Mouse (Mus musculus): ENCODE results near the gene Kcnip1. TPM values are rescaled to one million over a fixed set of nuclear protein-coding genes. Genes with fewer than 3 reads are reported as not detected.

Gene Kcnip1
- polyA plus RNA-seq, 1 experiment from 2014 or later: 130 TPM

DNA sequence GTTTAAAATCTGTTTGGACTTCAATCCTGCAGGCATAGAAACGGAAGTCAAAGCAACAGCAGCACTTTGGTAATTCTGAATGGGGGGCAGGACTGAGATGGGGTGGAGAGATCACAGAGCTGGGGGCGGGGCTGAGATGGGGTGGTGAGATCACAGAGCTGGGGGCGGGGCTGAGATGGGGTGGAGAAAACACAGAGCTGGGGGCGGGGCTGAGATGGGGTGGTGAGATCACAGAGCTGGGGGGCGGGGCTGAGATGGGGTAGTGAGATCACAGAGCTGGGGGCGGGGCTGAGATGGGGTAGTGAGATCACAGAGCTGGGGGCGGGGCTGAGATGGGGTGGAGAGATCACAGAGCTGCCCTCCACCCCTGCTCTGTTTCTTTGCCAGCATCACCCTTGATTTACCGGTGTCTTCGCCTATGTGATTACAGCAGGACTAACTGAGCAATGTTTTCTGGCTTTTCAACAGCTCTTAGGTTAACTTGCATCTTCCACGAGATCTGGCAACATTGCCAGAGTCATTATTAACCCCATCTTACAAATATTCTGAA lies 61.0 kb downstream of the Kcnip1 start:
- H3K27ac ChIP-seq (replicated peaks): no peak overlapping the region
- no peaks in the 10 kb centered on the region for H3K9me3 ChIP-seq
- 23% methylated on average over 8 of the region's 10 CpGs for WGBS
- H3K9ac ChIP-seq: no peak overlapping the region
- no peak overlapping the region for H3K4me3 ChIP-seq
- H3K36me3 ChIP-seq: no peaks in the 10 kb centered on the region
- H3K27me3 ChIP-seq: no peaks in the 10 kb centered on the region
- ATAC-seq (ENCODE audit: low FRiP score, low read depth): no peak
- no peak overlapping the region for H3K4me2 ChIP-seq
- peaks cover 5% of the 10 kb centered on the region; the same call in 1 of the 2 replicates for H3K4me1 ChIP-seq (replicated peaks)

DNA sequence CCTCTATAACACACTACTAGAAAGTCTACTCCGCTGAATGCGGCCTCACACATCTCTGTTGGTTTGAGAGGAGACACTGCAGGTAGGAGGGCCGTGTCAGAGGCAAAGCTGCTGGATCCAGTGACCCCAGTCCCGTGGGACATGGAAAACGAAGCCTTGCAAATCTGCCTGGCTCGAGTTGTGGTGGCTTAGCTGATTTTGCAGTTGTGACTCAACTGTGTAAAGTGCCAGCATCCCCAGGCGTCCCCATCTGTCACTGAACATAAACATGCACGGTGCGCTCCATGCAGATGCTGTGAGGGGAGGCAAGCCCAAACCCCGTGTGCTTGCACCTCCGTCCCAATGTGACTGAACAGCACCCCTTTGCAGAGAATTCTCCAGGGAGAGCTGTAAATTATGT lies 63.5 kb downstream of the Kcnip1 start:
- Histone ChIP-seq H3K27ac (replicated peaks) (no peak overlapping the region), H3K4me2 (no peak overlapping the region), H3K4me3 (no peak overlapping the region), H3K4me1 (replicated peaks) (peaks cover 16% of the 10 kb centered on the region), H3K9me3 (no peaks in the 10 kb centered on the region), H3K36me3 (no peaks in the 10 kb centered on the region), H3K9ac (no peak overlapping the region), H3K27me3 (no peaks in the 10 kb centered on the region)
- ATAC-seq (ENCODE audit: low FRiP score, low read depth): no peak
- 61% methylated on average over 11 of the region's 11 CpGs for WGBS

DNA sequence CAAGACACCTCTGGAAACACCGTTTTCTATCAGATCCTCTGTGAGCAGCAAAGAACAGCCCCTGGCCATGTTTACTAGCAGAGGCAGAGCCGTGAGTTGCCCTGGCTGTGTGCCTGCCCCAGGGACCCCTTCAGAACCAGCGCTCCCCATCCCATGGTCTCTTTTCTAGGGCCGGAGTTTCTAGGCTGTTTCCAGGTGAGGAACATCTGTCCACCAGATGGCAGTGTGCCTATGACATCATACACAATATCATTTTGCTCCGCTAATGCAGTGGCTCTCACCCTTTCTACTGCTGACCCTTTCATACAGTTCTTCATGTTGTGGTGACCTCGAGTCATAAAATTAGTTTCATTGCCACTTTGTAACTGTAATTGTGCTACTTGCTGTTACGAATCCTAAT lies 64.3 kb downstream of the Kcnip1 start:
- no peak overlapping the region for H3K9ac ChIP-seq
- H3K27me3 ChIP-seq: no peaks in the 10 kb centered on the region
- peaks cover 16% of the 10 kb centered on the region for H3K4me1 ChIP-seq (replicated peaks)
- 45% methylated on average over 7 of the region's 7 CpGs for WGBS
- no peaks in the 10 kb centered on the region for H3K9me3 ChIP-seq
- no peak overlapping the region for H3K4me2 ChIP-seq
- H3K36me3 ChIP-seq: no peaks in the 10 kb centered on the region
- H3K27ac ChIP-seq (replicated peaks): no peak overlapping the region
- H3K4me3 ChIP-seq: no peak overlapping the region
- ATAC-seq (ENCODE audit: low FRiP score, low read depth): peak; percentile 29; the same call in 1 of the 2 replicates

DNA sequence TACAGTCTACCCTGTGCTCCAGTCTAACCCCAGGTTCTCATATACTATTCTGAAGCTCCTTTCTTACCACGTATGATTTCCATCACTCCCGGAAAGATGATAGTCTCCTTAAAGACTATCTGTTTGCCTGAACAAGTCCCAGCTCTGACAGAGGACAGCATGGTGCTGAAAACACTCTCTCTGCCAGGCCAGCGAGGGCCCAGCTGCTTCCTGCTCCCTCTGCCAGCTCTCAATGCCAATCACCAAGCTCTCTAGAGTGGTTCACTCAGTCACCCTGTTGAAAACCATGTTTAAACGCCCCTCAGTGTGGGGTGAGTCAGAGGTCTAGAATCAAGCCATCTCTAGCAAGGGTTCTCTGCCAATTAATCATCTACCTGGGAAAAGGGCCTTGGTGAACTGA lies 65.1 kb downstream of the Kcnip1 start:
- Histone ChIP-seq H3K27me3 (no peaks in the 10 kb centered on the region), H3K4me1 (replicated peaks) (peaks cover 16% of the 10 kb centered on the region), H3K4me2 (no peak overlapping the region), H3K36me3 (no peaks in the 10 kb centered on the region), H3K9ac (no peak overlapping the region), H3K27ac (replicated peaks) (no peak overlapping the region), H3K9me3 (no peaks in the 10 kb centered on the region), H3K4me3 (no peak overlapping the region)
- 70% methylated on average over 4 of the region's 4 CpGs for WGBS
- 0 out of 2 replicates have a peak, but pooled peaks have one; percentile 20 for ATAC-seq (ENCODE audit: low FRiP score, low read depth)

DNA sequence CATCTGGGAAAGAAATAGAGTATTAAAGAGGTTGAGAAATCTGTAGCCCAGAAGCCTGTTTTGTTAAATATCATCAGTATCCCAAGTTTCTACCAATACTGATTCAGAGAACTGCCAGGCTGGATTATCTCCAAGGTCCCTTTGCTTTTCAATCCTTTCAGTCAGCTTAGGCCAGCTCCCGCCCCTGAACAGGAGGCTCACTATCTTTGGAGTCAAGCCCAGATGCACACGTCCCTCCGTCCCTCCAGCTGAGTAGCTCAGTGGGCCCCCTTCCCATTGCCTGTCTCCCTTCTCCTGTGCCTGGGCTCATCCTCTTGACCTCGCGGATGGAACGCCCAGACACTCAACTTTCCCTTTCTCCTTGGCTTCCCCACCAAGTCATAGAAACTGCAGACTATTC lies 65.6 kb downstream of the Kcnip1 start:
- peaks cover 16% of the 10 kb centered on the region for H3K4me1 ChIP-seq (replicated peaks)
- no peak overlapping the region for H3K4me2 ChIP-seq

DNA sequence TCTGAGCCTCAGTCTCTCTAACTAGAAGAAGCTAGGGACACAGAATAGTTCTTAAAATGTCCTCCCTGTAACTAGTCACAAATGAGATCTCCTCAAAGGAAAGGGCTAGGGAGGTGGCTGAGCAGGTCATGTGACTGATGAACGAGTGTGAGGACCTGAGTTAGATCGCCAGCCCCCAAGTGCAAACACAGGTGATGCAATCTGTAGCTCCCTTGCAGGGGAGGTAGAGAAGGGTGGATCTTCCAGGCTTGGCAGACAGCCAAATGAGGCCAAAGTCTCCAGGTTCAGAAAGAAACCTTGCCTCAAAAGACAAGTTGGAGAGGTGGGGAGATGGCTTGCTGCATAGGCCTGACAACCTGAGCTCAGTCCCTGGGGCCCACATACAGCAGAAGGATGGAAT lies 66.4 kb downstream of the Kcnip1 start:
- H3K4me1 ChIP-seq (replicated peaks): peaks cover 16% of the 10 kb centered on the region
- H3K4me3 ChIP-seq: no peak overlapping the region
- H3K9me3 ChIP-seq: no peaks in the 10 kb centered on the region
- no peaks in the 10 kb centered on the region for H3K27me3 ChIP-seq
- no peak for ATAC-seq (ENCODE audit: low FRiP score, low read depth)
- H3K4me2 ChIP-seq: no peak overlapping the region
- WGBS: 70% methylated on average over 2 of the region's 2 CpGs
- H3K27ac ChIP-seq (replicated peaks): no peak overlapping the region
- H3K36me3 ChIP-seq: no peaks in the 10 kb centered on the region
- no peak overlapping the region for H3K9ac ChIP-seq

More for the DNA sequence above, 65.6 kb downstream of the Kcnip1 start:
- H3K27ac ChIP-seq (replicated peaks): no peak overlapping the region
- 57% methylated on average over 6 of the region's 6 CpGs for WGBS
- no peaks in the 10 kb centered on the region for H3K9me3 ChIP-seq
- no peak for ATAC-seq (ENCODE audit: low FRiP score, low read depth)
- no peaks in the 10 kb centered on the region for H3K36me3 ChIP-seq
- no peak overlapping the region for H3K4me3 ChIP-seq
- H3K9ac ChIP-seq: no peak overlapping the region
- no peaks in the 10 kb centered on the region for H3K27me3 ChIP-seq

DNA sequence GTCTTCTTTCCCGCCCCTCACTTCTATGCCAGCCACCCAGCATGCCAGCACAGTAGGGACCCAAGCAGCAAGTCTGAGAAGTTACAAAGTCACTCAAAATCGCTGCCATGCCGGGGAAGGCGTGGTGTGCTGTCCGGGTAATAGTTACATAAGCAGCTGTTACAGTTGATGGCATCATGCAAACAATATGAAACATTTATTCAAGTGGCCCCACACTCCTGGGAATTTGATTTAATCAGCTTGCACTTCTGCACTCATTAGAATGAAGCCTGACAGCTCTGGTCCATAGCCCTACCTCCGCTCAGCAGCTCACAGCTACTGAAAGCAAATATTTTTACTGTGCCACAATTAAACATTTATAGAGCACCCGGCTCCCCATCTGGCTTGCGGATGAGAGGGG lies 67.2 kb downstream of the Kcnip1 start:
- Histone ChIP-seq H3K4me3 (no peak overlapping the region), H3K27me3 (no peaks in the 10 kb centered on the region), H3K4me2 (no peak overlapping the region), H3K4me1 (replicated peaks) (peaks cover 16% of the 10 kb centered on the region), H3K9ac (no peak overlapping the region), H3K9me3 (no peaks in the 10 kb centered on the region), H3K27ac (replicated peaks) (no peak overlapping the region), H3K36me3 (no peaks in the 10 kb centered on the region)
- 52% methylated on average over 8 of the region's 8 CpGs for WGBS
- ATAC-seq (ENCODE audit: low FRiP score, low read depth): no peak

DNA sequence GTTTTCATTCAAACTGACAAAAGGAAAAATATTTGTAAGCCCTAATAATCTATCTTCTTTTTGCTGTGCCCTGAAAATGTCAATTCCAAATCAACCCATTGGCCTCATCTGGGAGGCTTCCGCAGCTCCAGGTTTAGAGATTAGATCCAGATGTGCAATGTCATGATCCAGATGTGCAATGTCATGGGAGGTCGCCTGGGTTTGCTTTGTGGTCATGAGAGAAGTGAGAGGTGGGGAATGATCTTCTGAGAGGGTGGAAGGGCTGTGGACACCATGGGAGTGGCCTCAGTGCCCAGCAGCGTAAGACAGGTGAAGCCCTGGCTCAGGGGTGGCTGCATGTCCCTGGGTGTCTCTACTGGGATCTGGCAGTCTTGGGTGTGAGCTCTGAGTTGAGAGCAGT lies 69.9 kb downstream of the Kcnip1 start:
- Histone ChIP-seq H3K4me3 (no peak overlapping the region), H3K4me1 (replicated peaks) (peaks cover 13% of the 10 kb centered on the region), H3K9ac (no peak overlapping the region), H3K36me3 (no peaks in the 10 kb centered on the region), H3K9me3 (no peaks in the 10 kb centered on the region), H3K27ac (replicated peaks) (no peak overlapping the region), H3K27me3 (peaks cover 3% of the 10 kb centered on the region; the same call in 1 of the 2 replicates), H3K4me2 (no peak overlapping the region)
- whole genome bisulfite sequencing: 71% methylated on average over 3 of the region's 3 CpGs
- ATAC-seq (ENCODE audit: low FRiP score, low read depth): no peak

DNA sequence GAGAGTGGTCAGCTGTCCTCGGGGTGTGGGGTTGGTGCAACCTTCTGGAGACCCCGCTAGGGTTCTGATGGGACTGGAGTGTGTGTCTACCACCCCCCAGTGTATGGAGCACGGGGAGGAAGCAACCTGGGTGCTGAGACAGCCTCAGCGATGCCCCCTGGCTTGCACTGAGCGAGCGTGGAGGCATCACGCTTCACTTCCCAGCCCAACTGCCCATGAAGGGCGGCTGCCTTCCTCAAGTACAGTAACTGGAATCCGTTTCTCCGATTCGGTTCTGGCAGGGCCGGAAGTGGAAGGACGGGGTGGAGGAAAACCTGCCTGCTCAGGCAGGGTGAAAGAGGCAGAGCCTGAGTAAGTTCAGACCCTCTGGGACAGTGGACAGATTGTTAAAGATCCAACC lies 71.5 kb downstream of the Kcnip1 start:
- Histone ChIP-seq H3K4me1 (replicated peaks) (peaks cover 9% of the 10 kb centered on the region), H3K4me2 (no peak overlapping the region), H3K9ac (no peak overlapping the region), H3K4me3 (no peak overlapping the region), H3K36me3 (no peaks in the 10 kb centered on the region), H3K27ac (replicated peaks) (no peak overlapping the region), H3K27me3 (peaks cover 3% of the 10 kb centered on the region; the same call in 1 of the 2 replicates), H3K9me3 (no peaks in the 10 kb centered on the region)
- ATAC-seq (ENCODE audit: low FRiP score, low read depth): no peak
- WGBS: 64% methylated on average over 13 of the region's 13 CpGs

DNA sequence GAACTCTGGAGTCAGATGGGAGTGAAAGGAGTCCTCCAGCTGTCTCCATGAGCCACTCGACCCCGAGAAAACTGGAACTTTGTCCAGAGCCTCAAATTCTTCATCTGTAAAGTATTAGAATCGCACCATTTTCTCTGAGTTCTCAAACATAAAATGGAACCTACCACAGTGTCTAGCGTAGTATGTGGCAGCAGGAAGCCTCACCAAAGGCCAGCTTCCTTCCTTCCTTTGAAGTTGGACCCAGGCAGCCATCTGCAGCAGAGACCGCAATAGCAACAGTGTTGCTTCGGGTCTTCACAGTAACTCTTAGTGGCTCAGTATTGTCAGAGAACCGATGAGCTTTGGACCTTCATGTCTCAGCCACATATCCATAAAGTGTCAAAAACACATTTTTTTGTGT lies 73.1 kb downstream of the Kcnip1 start:
- H3K27me3 ChIP-seq: peaks cover 3% of the 10 kb centered on the region; the same call in 1 of the 2 replicates
- H3K4me2 ChIP-seq: no peak overlapping the region
- WGBS: 82% methylated on average over 7 of the region's 7 CpGs
- H3K9me3 ChIP-seq: no peaks in the 10 kb centered on the region
- H3K36me3 ChIP-seq: no peaks in the 10 kb centered on the region
- no peak overlapping the region for H3K4me3 ChIP-seq
- no peak for ATAC-seq (ENCODE audit: low FRiP score, low read depth)
- H3K27ac ChIP-seq (replicated peaks): no peak overlapping the region
- H3K4me1 ChIP-seq (replicated peaks): no peaks in the 10 kb centered on the region; the same call in 1 of the 2 replicates
- H3K9ac ChIP-seq: no peak overlapping the region

DNA sequence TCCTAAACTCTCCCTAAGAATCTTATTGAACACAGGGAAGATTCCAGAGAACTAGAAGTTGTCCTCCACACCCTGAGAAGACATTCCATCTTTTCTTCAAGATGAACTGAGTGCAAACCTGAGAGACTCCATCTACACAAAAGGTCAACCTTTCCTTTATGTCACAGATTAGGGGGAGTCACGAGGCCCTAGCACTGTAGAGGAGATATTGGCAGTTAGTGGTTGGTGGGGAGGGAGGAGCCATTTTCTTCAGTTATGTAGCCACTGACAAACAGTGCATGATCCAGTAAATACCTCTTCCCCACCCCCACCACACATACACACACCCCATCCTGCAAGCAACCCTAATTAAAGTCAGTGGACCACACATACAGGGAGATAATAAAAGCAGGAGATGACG lies 74.5 kb downstream of the Kcnip1 start:
- no peak for ATAC-seq (ENCODE audit: low FRiP score, low read depth)

DNA sequence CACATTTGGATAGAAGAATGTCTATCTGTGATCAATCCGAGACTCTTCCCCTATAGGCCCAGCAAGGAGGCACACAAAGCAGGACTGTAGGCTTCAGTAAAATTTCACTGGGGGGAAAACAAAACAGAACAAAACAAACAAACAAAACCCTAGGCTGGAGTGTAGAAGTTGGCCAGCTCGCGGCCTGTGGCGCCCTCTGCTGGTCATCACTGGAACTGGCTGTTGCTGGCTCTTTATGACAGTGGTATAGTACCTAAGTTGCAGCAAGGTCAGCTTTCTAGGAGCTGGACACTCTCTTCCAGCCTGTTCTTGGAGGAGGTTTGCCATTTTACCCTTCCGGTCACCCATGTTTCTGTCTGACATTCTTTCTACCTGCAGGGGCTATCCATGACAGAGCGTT lies 75.4 kb downstream of the Kcnip1 start:
- no peaks in the 10 kb centered on the region for H3K36me3 ChIP-seq
- no peak overlapping the region for H3K9ac ChIP-seq
- 27% methylated on average over 6 of the region's 6 CpGs for WGBS
- H3K27me3 ChIP-seq: peaks cover 3% of the 10 kb centered on the region; the same call in 1 of the 2 replicates
- H3K4me3 ChIP-seq: no peak overlapping the region
- peak; percentile 73; the same call in 1 of the 2 replicates for ATAC-seq (ENCODE audit: low FRiP score, low read depth)
- H3K4me2 ChIP-seq: no peak overlapping the region
- H3K9me3 ChIP-seq: no peaks in the 10 kb centered on the region
- H3K4me1 ChIP-seq (replicated peaks): peaks cover 10% of the 10 kb centered on the region
- H3K27ac ChIP-seq (replicated peaks): no peak overlapping the region

More for the DNA sequence above, 74.5 kb downstream of the Kcnip1 start:
- Histone ChIP-seq H3K27ac (replicated peaks) (no peak overlapping the region), H3K4me1 (replicated peaks) (peaks cover 6% of the 10 kb centered on the region; the same call in 1 of the 2 replicates), H3K9me3 (no peaks in the 10 kb centered on the region), H3K4me2 (no peak overlapping the region), H3K36me3 (no peaks in the 10 kb centered on the region), H3K9ac (no peak overlapping the region), H3K4me3 (no peak overlapping the region), H3K27me3 (peaks cover 3% of the 10 kb centered on the region; the same call in 1 of the 2 replicates)
- WGBS: 47% methylated on average over 2 of the region's 2 CpGs

DNA sequence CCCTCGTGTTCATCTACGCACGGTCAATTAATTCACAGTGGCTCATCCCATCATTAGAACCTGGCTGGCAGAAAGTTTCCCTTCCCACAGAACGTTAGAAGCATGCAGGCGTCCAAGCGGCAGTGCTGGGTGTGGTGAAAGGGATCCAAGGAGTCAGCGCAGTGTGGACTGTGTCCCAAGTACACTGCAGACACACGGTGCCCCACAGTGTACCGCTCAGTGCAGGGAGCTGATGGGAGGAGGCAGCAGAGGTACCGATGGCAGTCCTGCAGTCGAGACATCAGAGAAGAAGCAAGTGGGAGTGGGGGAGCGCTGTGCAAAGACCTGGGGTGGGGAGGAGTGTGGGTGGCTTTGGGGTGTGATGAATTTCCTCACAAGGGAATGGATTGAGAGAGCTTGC lies 78.7 kb downstream of the Kcnip1 start:
- Histone ChIP-seq H3K4me3 (no peak overlapping the region), H3K27ac (replicated peaks) (no peak overlapping the region), H3K9ac (no peak overlapping the region), H3K27me3 (no peaks in the 10 kb centered on the region), H3K9me3 (no peaks in the 10 kb centered on the region), H3K4me1 (replicated peaks) (peaks cover 17% of the 10 kb centered on the region), H3K36me3 (no peaks in the 10 kb centered on the region), H3K4me2 (no peak overlapping the region)
- no peak for ATAC-seq (ENCODE audit: low FRiP score, low read depth)
- 58% methylated on average over 12 of the region's 12 CpGs for WGBS
